Mouse (Mus musculus): Measurements from ENCODE around the gene Gm14698. TPM values are rescaled to one million over a fixed set of nuclear protein-coding genes. Genes with fewer than 3 reads are reported as not detected.
"Not testable (repeated sequence)": the region's sequence is repeated elsewhere in the genome, so short reads cannot be mapped to it uniquely, and the experiment has no call there.

Gm14698 gene
- 2.9 TPM in 2 replicates for polyA plus RNA-seq (2015; fragmentation: Nextera tagmentation; extraction: Ambion mirVana)

DNA sequence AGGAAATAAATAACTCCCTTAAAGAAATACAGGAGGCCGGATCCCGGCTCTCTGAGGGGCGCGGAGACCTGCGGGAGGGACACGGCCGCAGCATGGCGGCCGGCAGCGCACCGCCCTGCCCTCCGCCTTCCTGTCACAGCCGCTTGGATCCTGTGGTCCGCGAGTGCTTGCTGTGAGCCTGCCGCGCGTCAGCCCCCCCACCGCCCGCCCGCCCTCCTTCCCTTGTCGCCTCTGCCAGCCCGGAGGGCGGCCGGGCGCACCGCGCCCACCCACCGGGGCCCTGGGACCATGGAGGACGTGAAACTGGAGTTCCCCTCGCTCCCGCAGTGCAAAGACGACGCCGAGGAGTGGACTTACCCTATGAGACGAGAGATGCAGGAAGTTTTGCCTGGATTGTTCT lies at the start of gene Gm14698:
Gene Gm14698, plus strand, starts transcription at position 35 of the 400 bp plus-strand sequence.
- Histone ChIP-seq H3K9ac (peak within 1 kb of the TSS; percentile 10; the same call in 1 of the 2 replicates), H3K4me3 (peak within 1 kb of the TSS; percentile 34), H3K4me2 (peak within 1 kb of the TSS; percentile 53)
- not testable (repeated sequence) for H3K36me3 ChIP-seq; H3K27me3 ChIP-seq; H3K27ac ChIP-seq (replicated peaks); H3K4me1 ChIP-seq (replicated peaks); H3K9me3 ChIP-seq
- ATAC-seq (ENCODE audit: low FRiP score, low read depth), result peak; percentile 92
- WGBS, result 31% methylated on average over 20 of the region's 36 CpGs

DNA sequence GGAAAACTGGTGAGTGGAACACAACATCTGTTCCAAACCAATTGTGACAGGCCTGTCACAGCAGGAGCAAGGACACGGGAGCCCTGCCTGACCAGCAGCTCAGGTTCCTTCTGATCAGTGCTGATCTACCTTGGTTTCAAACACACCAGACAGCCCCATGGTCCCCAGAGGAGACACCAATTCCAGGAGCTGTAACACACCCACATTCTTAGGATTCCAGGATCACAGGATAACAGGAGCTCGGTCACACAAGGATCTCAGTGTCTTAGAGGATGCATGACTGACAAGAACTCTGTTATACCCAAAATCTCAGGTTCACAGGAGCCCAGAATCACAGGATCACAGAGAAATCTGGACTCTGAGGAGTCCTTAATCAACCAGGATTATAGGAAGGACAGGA lies 444 bp upstream of the Gm14698 start:
- H3K4me3 ChIP-seq, result peak overlapping the region; percentile 34
- H3K4me2 ChIP-seq, result peak overlapping the region; percentile 53
- not testable (repeated sequence) for H3K27ac ChIP-seq (replicated peaks); ATAC-seq (ENCODE audit: low FRiP score, low read depth); H3K36me3 ChIP-seq; H3K27me3 ChIP-seq; H3K9me3 ChIP-seq; H3K9ac ChIP-seq; H3K4me1 ChIP-seq (replicated peaks)
- WGBS, result 30% methylated on average over 2 of the region's 2 CpGs

GRCm38 (mm10) chrX:68839548-68840444 lies 18.9 kb downstream of the Gm14698 start:
- no peaks in the 10 kb centered on the region for H3K36me3 ChIP-seq
- no peaks in the 10 kb centered on the region for H3K27me3 ChIP-seq
- H3K4me2 ChIP-seq, result no peak overlapping the region
- 28% methylated on average over 5 of the region's 5 CpGs for WGBS
- no peaks in the 10 kb centered on the region for H3K4me1 ChIP-seq (replicated peaks)
- no peak; the same call in 1 of the 2 replicates for ATAC-seq (ENCODE audit: low FRiP score, low read depth)
- H3K9ac ChIP-seq, result no peak overlapping the region
- H3K9me3 ChIP-seq, result no peaks in the 10 kb centered on the region
- H3K4me3 ChIP-seq, result no peak overlapping the region
- no peak overlapping the region for H3K27ac ChIP-seq (replicated peaks)

- no peak for ATAC-seq (ENCODE audit: low FRiP score, low read depth)
- Histone ChIP-seq H3K27ac (replicated peaks) (no peak overlapping the region), H3K9ac (no peak overlapping the region), H3K4me2 (no peak overlapping the region), H3K36me3 (no peaks in the 10 kb centered on the region), H3K4me1 (replicated peaks) (no peaks in the 10 kb centered on the region), H3K27me3 (no peaks in the 10 kb centered on the region), H3K9me3 (no peaks in the 10 kb centered on the region), H3K4me3 (no peak overlapping the region)
- WGBS, result 36% methylated on average over 2 of the region's 2 CpGs
These were observed 44.3 kb downstream of the Gm14698 start for GRCm38 (mm10) chrX:68865145-68865544.

Other genes with a start within 250 kb of the Gm14698 start
- gene Fmr1, start 142.6 kb upstream of the Gm14698 start, polyA plus RNA-seq (2015; fragmentation: Nextera tagmentation; extraction: Ambion mirVana), result 48.5 and 50.0 TPM in 2 replicates
- 0.32 TPM in 1 of 2 replicates, not detected in the other for gene Fmr1nb, start 59.3 kb upstream of the Gm14698 start, polyA plus RNA-seq (2015; fragmentation: Nextera tagmentation; extraction: Ambion mirVana)
- not detected in 2 replicates for gene Gm6812, start 72.0 kb downstream of the Gm14698 start, polyA plus RNA-seq (2015; fragmentation: Nextera tagmentation; extraction: Ambion mirVana)

Measured in hindbrain, embryonic 15.5 days (tissue).